Mouse (Mus musculus) thymus, postnatal 0 days (tissue): Measurements from ENCODE around the gene Gm20532. TPM values are rescaled to one million over a fixed set of nuclear protein-coding genes. Genes with fewer than 3 reads are reported as not detected.

Source experiments
- DNase-seq: peaks from one replicate; pipeline ENCODE4 v3.0.0-alpha.2; 2015; ENCODE audit warnings: low spot score
- polyA plus RNA-seq: library from polyadenylated mRNA; unstranded; fragments of >200 nt; fragmentation: Nextera tagmentation; extraction: Ambion mirVana; gene quantifications from 2 replicates; pipeline ENCODE4 v1.2.1, GENCODE M21; 2015

The Gm20532 gene
- polyA plus RNA-seq, 1 experiment from 2014 or later, result not detected

- peak; percentile 61 for DNase-seq
These were observed 9.4 kb downstream of the Gm20532 start for GRCm38 (mm10) chr2:26595725-26596435.

GRCm38 (mm10) chr2:26596898-26597297, 10.5 kb downstream of the Gm20532 start:
- no peak for DNase-seq

- no peak for DNase-seq
These were observed 11.4 kb downstream of the Gm20532 start for GRCm38 (mm10) chr2:26597810-26598209.

- no peak for DNase-seq
These were observed 12.0 kb downstream of the Gm20532 start for GRCm38 (mm10) chr2:26598462-26598861.

GRCm38 (mm10) chr2:26599965-26600364, 13.5 kb downstream of the Gm20532 start:
- no peak for DNase-seq

GRCm38 (mm10) chr2:26600664-26601063, 14.2 kb downstream of the Gm20532 start:
- DNase-seq, result no peak

GRCm38 (mm10) chr2:26601595-26601994, 15.2 kb downstream of the Gm20532 start:
- DNase-seq, result no peak

- DNase-seq, result no peak
These were observed 16.2 kb downstream of the Gm20532 start for GRCm38 (mm10) chr2:26602631-26603030.

GRCm38 (mm10) chr2:26603159-26603558, 16.7 kb downstream of the Gm20532 start:
- DNase-seq, result no peak

GRCm38 (mm10) chr2:26603720-26604671, 17.6 kb downstream of the Gm20532 start, which contains the start of gene Agpat2:
Gene Agpat2, minus strand, starts transcription at chr2:26604417.
- peak; percentile 86 for DNase-seq

GRCm38 (mm10) chr2:26605331-26605730, 18.9 kb downstream of the Gm20532 start:
- DNase-seq, result no peak

GRCm38 (mm10) chr2:26606579-26606978, 20.1 kb downstream of the Gm20532 start:
- DNase-seq, result no peak

GRCm38 (mm10) chr2:26607056-26607910, 20.8 kb downstream of the Gm20532 start:
- DNase-seq, result no peak

GRCm38 (mm10) chr2:26608781-26609180, 22.3 kb downstream of the Gm20532 start:
- DNase-seq, result no peak

- no peak for DNase-seq
These were observed 22.8 kb downstream of the Gm20532 start for GRCm38 (mm10) chr2:26609261-26609661.

- no peak for DNase-seq
These were observed 24.1 kb downstream of the Gm20532 start for GRCm38 (mm10) chr2:26610526-26610925.

- DNase-seq, result no peak
These were observed 24.6 kb downstream of the Gm20532 start for GRCm38 (mm10) chr2:26611054-26611453.

GRCm38 (mm10) chr2:26611896-26612295, 25.5 kb downstream of the Gm20532 start:
- no peak for DNase-seq

GRCm38 (mm10) chr2:26614903-26615302, 28.5 kb downstream of the Gm20532 start:
- DNase-seq, result no peak

- DNase-seq, result no peak
These were observed 29.2 kb downstream of the Gm20532 start for GRCm38 (mm10) chr2:26615459-26616124.

- DNase-seq, result no peak
These were observed 30.9 kb downstream of the Gm20532 start for GRCm38 (mm10) chr2:26617331-26617730.
